Mouse (Mus musculus) layer of hippocampus, postnatal 25 days (tissue): ENCODE measurements at regions not wholly inside any gene's neighbourhood (a gene's known extent, or its start where the extent isn't known, plus 50 kb on each side); places are given as distances from the start of the nearest gene placed in this dataset.

Experiments
- DNase-seq, 2 experiments: peaks; one replicate each; pipeline ENCODE4 v3.0.0; 2022; ENCODE audit warnings: mixed read lengths in 2 of 2, low spot score in 1 of 2; ENCODE audit errors: extremely low spot score in 1 of 2

DNA sequence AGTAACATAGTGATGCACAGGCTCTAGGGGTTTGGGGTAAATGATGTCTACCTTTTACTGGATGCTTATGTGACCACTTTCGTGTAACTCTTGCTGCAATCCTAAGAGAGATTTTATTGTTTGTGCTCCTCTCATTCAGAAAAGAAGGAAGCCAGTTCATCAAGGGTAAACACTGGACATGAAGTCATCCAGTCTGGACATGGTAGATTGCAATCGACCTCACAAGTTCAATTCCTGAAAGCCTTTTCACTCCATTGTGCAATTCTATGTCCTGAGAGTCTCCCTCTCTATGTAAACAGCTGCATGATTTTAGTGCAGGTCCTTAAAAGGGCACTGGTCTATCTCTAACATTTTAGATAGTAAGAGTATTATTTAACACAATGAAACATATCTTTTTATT is 73.5 kb upstream of the Gm16223 start:
- no peak for DNase-seq

- no peak for DNase-seq
Measured at GRCm38 (mm10) chr5:41983556-41983955, 84.2 kb upstream of the Gm16223 start.

DNA sequence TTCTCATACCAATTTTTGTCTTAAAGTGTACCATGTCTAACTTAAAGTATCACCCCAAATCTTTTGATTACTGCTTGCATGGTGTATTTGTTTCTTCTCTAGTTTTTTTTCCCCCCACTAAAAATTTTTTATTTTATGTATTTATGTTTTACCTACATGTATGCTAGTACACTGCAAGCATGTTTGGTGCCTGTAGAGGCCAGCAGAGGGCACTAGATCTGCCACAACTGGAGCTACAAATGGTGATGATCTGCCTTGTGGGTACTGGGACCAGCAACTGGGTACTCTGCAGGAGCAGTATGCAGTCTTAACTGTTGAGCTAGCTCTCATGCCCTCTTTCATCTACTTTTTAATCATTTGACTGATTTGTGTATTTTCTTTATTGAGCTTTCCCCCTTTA is 92.2 kb upstream of the Gm16223 start:
- DNase-seq, result no peak

DNA sequence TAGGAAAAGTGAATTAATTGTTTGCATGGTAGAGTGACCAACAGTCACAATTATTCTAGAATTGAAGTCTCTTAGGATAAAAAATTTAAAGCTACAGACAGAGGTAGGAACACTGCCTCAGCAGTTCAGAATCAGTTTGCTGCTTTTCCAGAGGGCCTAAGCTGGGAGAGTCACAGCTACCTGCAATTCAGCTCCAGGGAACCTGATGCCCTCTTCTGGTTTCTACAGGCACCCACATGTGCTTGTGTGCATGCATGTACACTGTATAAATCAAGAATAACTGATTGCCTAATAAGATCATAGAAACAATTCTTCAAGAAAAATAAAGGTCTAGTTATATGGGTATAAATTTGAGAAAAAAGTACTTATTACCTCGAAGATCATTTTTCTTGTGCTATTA is 96.6 kb upstream of the Gm16223 start:
- DNase-seq, result no peak

DNA sequence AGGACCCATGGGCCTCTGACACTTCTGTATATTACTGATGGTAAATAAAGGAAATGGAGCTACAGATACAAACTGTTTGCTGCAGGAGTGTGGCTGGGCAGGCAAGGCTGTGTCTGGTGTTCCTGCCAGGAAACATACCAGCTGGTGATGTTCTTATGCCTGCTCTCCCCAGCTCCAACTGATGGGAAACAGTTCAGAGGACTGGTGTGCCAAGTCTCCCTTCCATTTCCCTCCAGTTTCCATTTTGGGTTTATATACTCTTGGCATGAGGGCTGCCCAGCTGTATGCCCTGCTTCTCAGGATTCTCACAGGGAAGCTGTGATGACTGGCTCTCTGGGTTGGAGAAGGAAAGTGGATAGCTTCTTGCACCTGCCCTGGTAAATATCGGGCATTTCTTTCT is 100.8 kb upstream of the Gm16223 start:
- DNase-seq, result peak; percentile 3 to 10

DNA sequence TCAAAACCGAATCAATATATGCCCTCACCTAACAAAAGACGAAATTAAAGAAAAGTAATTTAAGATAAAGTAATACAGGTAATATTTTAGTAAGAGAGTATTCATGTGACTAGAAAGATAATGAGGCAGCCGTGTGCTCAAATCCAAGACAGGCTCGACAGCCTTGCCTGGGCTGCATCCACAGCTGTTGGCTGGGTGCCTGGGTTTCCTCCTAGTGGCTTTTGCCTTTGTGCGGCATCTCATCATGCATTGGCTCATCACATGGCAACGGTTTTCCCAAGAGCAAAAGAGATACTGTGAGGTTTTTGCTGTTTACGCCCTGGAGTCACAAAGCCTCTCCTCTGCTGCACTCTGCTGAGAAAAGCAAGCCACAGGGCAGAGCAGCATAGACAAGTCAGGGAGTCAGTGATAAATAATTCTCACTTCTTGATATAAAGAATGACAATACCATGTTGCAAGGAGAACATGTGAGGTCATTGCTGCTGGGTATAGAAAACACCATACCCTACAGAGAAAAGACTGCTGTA is 103.1 kb upstream of the Bod1l start:
- DNase-seq, result peak in 1 of 2 experiments; percentile 32

- no peak for DNase-seq
Measured at GRCm38 (mm10) chr5:41943399-41943798, 99.3 kb upstream of the Bod1l start.

DNA sequence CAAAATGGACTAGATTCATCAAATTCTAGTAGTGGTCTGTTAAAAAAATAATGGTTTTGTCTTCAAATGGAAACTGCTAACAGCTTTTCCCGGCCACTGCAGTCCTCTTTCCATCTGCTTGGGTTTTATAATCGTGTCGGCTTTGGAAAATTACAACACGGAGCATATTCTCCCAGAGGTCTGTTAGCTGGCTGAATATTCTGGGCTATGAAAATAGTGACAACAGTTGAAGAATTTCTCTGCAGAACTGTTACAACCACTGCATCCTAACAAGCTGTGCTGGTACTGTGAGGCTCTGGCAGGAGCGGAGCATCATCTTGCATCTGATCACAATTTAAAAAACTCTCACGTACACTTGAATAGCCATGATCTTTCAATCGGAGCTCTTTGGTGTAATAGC is 98.0 kb upstream of the Bod1l start:
- peak in 1 of 2 experiments; percentile 18 for DNase-seq

- no peak for DNase-seq
Measured at GRCm38 (mm10) chr5:41941216-41941615, 97.1 kb upstream of the Bod1l start.

GRCm38 (mm10) chr5:41939736-41940135 is 95.6 kb upstream of the Bod1l start:
- no peak for DNase-seq

- DNase-seq, result no peak
Measured at GRCm38 (mm10) chr5:41910053-41910452, 65.9 kb upstream of the Bod1l start.

- DNase-seq, result no peak
Measured at GRCm38 (mm10) chr5:41907749-41908148, 63.6 kb upstream of the Bod1l start.

- DNase-seq, result no peak
Measured at GRCm38 (mm10) chr5:41904512-41904911, 60.4 kb upstream of the Bod1l start.

DNA sequence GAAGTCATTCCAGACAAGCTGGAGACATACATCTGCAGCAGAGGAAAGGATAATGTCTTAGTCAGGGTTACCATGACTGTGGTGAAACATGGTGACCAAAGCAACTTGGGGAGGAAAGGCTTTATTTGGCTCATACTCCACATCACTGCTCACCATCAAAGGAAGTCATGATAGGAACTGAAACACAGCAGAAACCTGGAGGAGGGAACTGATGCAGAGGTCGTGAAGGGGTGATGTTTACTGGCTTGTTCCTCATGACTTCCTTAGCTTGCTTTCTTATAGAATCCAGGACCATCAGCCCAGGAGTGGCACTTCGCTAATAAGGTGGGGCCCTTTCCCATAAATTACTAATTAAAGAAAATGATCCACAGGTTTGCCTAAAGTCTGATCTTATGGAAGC is 55.1 kb upstream of the Bod1l start:
- DNase-seq, result no peak

GRCm38 (mm10) chr5:41898748-41899147 is 54.6 kb upstream of the Bod1l start:
- DNase-seq, result peak in 1 of 2 experiments; percentile 12
